Mouse (Mus musculus) left cerebral cortex, postnatal 36 days (tissue): Measurements from ENCODE around the gene Ecm1. TPM values are rescaled to one million over a fixed set of nuclear protein-coding genes. Genes with fewer than 3 reads are reported as not detected.

Experiments used
- DNase-seq, 2 experiments: peaks; one replicate each; pipeline ENCODE4 v3.0.0; 2021 to 2022; ENCODE audit warnings: low spot score in 2 of 2, mixed read lengths in 1 of 2
- intact Hi-C: fragments of 180-260 bp; cut with DNase I; formaldehyde crosslinking; loops from one replicate; pipeline ENCODE4 v1.15.1; 2025
- total RNA-seq, 2 experiments: library from RNA; stranded (reverse); gene quantifications; 2 replicates each; pipeline ENCODE4 v1.2.3; 2021

Gene Ecm1
- total RNA-seq, 2 experiments from 2014 or later = 11.0 to 17.9 TPM

GRCm38 (mm10) chr3:95731802-95732201 is 7.6 kb downstream of the Ecm1 start:
- intact Hi-C loops = no loop called here
- DNase-seq = no peak

- DNase-seq = no peak
- intact Hi-C loops = no loop called here
These were observed 8.9 kb downstream of the Ecm1 start for GRCm38 (mm10) chr3:95730431-95730830.

GRCm38 (mm10) chr3:95728906-95729305 is 10.5 kb downstream of the Ecm1 start:
- no peak for DNase-seq
- intact Hi-C loops = no loop called here

GRCm38 (mm10) chr3:95726696-95727358 is 12.5 kb downstream of the Ecm1 start:
- DNase-seq = no peak
- intact Hi-C loops = no loop called here

- no peak for DNase-seq
- intact Hi-C loops = no loop called here
These were observed 13.5 kb downstream of the Ecm1 start for GRCm38 (mm10) chr3:95725863-95726262.

- intact Hi-C loops = no loop called here
- DNase-seq = no peak
These were observed 17.0 kb downstream of the Ecm1 start for GRCm38 (mm10) chr3:95722386-95722785.

GRCm38 (mm10) chr3:95718153-95718552 is 21.2 kb downstream of the Ecm1 start:
- DNase-seq = no peak
- intact Hi-C loops = no loop called here

GRCm38 (mm10) chr3:95716075-95716474 is 23.3 kb downstream of the Ecm1 start:
- intact Hi-C loops = no loop called here
- DNase-seq = no peak

- no peak for DNase-seq
- intact Hi-C loops = no loop called here
These were observed 29.4 kb downstream of the Ecm1 start for GRCm38 (mm10) chr3:95709967-95710366.

GRCm38 (mm10) chr3:95709044-95709443 is 30.3 kb downstream of the Ecm1 start:
- no peak for DNase-seq
- intact Hi-C loops = no loop called here

- DNase-seq = no peak
- intact Hi-C loops = no loop called here
These were observed 31.9 kb downstream of the Ecm1 start for GRCm38 (mm10) chr3:95707497-95707896.

- intact Hi-C loops = no loop called here
- no peak for DNase-seq
These were observed 33.1 kb downstream of the Ecm1 start for GRCm38 (mm10) chr3:95706273-95706672.

GRCm38 (mm10) chr3:95704612-95705011 is 34.8 kb downstream of the Ecm1 start:
- intact Hi-C loops = no loop called here
- no peak for DNase-seq

GRCm38 (mm10) chr3:95703276-95703675 is 36.1 kb downstream of the Ecm1 start:
- intact Hi-C loops = no loop called here
- DNase-seq = no peak

- intact Hi-C loops = no loop called here
- DNase-seq = peak in 1 of 2 experiments; percentile 30
These were observed 37.4 kb downstream of the Ecm1 start for GRCm38 (mm10) chr3:95701877-95702540.

GRCm38 (mm10) chr3:95701085-95701484 is 38.3 kb downstream of the Ecm1 start:
- DNase-seq = no peak
- intact Hi-C loops = no loop called here

GRCm38 (mm10) chr3:95700233-95700681 is 39.1 kb downstream of the Ecm1 start:
- DNase-seq = no peak
- intact Hi-C loops = no loop called here

- DNase-seq = no peak
- intact Hi-C loops = no loop called here
These were observed 41.1 kb downstream of the Ecm1 start for GRCm38 (mm10) chr3:95698286-95698685.

GRCm38 (mm10) chr3:95696360-95696759 is 43.0 kb downstream of the Ecm1 start:
- no peak for DNase-seq
- intact Hi-C loops = no loop called here

GRCm38 (mm10) chr3:95695796-95696195 is 43.6 kb downstream of the Ecm1 start:
- no peak for DNase-seq
- intact Hi-C loops = no loop called here
